Mouse (Mus musculus) brain, embryonic 14.5 days (tissue): ENCODE measurements at regions not wholly inside any gene's neighbourhood (a gene's known extent, or its start where the extent isn't known, plus 50 kb on each side); places are given as distances from the start of the nearest gene placed in this dataset.

Experiments
- CTCF ChIP-seq: fragments of 200-500 bp; IDR thresholded peaks from 2 replicates; pipeline ENCODE4 v1.5.1; 2012; ENCODE audit warnings: inconsistent platforms, mild to moderate bottlenecking, moderate library complexity, borderline replicate concordance; ENCODE audit not compliant: insufficient read depth, insufficient read length; ENCODE audit errors: extremely low read depth
- POLR2A ChIP-seq: fragments of 200-500 bp; IDR thresholded peaks from 2 replicates; pipeline ENCODE4 v1.6.1; 2012; ENCODE audit warnings: mild to moderate bottlenecking, inconsistent platforms, borderline replicate concordance; ENCODE audit not compliant: poor library complexity, insufficient read depth, insufficient read length, severe bottlenecking; ENCODE audit errors: extremely low read depth

DNA sequence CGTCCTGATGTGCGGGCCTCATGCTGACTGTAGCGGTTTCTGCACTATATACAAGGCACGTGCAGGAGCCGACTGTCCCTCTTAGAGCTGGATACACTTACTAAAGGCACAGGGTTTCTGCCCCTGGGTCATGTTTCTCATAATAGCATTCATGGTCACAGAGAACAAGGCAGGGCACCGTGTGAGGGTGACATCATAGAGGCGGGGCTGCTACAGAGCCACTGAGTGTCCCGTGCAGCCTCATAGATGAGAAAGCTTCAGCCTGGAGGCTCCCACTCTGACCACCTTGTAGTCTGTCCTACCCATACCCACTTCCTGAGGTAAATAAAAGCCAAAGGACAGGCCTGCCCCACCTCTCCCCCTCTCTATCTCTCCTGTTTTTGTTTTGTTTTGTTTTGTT, 67.2 kb downstream of the Ubiad1 start:
- no peak for TF ChIP-seq CTCF
- TF ChIP-seq POLR2A, result no peak
